Mouse (Mus musculus): ENCODE measurements around the gene Rassf1.

Gene Rassf1

GRCm38 (mm10) chr9:107579023-107579900 is 27.9 kb downstream of the Rassf1 start:
- no peak for DNase-seq (ENCODE audit: low read depth in 2 of 2, low spot score in 2 of 2)

- DNase-seq (ENCODE audit: low read depth in 2 of 2, low spot score in 2 of 2): peak; percentile 80 to 82
Measured at GRCm38 (mm10) chr9:107580501-107581317, 29.4 kb downstream of the Rassf1 start, which contains the start of gene Hyal3. Gene Hyal3, plus strand, starts transcription at chr9:107580818.

DNA sequence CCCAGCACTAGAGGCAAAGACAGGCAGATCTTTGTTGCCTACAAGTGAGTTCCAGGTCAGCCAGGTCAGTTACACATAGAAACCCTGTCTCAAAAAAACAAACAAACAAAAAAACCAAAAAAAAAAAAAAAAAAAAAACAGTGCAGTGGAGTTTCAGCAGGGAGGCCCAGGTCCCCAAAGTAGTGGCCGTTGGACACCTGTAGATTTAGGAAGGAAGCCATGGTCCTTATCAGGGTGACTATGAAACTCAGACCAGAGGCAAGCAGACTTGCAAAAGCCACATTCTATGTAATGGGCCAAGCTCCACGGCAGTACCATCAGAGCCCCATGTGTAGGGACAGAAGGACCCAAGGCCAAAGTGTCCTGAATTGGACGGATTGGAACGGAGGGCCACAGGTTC is 30.2 kb downstream of the Rassf1 start:
- DNase-seq (ENCODE audit: low read depth in 2 of 2, low spot score in 2 of 2): no peak

- DNase-seq (ENCODE audit: low read depth in 2 of 2, low spot score in 2 of 2): no peak
Measured at GRCm38 (mm10) chr9:107582509-107583062, 31.2 kb downstream of the Rassf1 start.

DNA sequence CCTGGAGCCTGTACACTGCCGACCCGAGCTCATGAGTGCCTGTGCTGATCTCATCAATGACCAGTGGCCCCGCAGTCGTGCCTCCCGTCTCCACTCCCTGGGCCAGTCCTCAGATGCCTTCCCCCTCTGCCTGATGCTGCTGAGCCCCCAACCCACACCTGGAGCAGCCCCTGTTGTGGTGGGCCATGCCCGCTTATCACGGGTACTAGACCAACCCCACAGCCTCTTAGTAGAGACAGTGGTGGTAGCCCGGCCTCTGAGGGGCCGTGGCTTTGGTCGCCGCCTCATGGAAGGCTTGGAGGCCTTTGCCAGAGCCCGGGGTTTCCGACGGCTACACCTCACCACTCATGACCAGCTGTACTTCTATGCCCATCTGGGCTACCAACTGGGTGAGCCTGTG is 31.8 kb downstream of the Rassf1 start:
- DNase-seq (ENCODE audit: low read depth in 2 of 2, low spot score in 2 of 2): no peak

GRCm38 (mm10) chr9:107586504-107586903 is 35.1 kb downstream of the Rassf1 start:
- no peak for DNase-seq (ENCODE audit: low read depth in 2 of 2, low spot score in 2 of 2)

DNA sequence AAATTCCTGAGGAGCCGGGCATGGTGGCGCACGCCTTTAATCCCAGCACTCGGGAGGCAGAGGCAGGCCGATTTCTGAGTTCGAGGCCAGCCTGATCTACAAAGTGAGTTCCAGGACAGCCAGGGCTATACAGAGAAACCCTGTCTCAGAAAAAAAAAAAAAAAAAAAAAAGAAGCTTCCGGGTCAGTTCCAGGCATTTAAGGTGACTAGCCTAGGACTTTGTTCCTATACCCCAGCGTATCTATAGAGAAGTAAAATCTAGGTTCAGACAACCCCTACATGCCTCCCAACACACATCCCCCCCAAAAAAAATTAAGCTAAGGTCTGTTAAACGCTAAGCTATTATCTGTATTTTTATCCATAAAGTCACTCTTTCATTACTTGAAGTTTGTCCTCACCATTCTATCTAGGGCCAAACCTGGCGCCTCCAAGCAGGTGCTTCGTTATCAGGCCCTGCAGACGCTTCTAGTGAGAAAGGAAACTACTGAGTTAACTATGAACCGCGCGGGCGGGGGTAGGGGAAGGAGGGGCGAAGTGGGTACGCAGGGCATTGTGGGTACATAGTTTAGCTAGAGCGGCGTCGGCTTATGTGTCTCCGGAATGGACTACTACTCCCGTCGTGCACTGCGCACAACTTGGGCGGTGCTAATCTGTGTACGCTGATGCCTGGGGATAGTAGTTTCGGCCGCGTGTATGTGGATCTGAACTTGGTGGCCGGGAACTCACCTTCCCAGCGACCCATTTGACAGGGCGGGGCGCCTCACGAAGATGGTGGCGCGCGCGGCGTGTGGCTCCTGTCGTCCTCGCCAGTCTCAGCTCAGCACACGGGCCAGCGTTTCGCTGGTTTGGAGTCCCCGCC is 35.8 kb downstream of the Rassf1 start, which contains the start of gene Ifrd2:
Gene Ifrd2, plus strand, starts transcription at position 669 of the 859 bp plus-strand sequence.
- peak; percentile 95 to 97 for DNase-seq (ENCODE audit: low read depth in 2 of 2, low spot score in 2 of 2)

DNA sequence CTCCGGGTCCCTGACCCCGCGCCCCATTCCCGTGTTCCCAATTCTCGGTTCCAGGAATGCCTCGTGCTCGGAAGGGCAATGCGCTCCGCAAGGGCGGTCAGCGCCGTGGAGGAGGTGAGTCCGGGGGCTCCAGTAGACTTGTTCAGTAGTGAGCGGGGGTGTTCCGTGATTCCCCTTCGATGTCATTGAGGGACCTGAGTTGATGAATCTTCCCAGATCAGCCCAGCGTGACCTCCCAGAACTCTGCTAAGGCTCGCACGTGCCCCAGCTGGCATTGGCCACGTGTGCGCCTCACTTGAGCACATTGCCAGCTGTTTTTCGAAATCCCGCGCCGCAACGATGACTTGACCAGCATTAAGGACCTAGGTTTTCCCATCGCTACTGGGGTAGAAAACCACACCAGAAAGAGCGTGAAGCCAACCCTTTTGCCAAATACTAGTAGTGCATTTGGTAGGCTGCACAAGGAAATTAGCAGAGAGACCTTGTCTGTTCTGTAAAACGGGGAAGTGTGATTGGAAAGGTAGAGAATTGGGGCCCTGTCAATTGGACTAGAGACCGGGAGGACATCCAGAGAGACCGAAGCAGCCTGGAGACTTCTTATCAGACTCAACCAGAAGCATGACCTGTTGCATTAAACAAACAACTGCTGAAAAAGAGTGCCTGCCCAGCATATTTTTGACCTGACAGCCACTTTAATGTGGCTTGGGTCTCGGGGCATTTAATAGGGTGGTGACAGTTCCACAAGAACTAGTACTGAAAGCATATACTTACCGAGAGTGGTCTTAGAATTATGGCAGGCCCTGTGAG is 36.7 kb downstream of the Rassf1 start:
- DNase-seq (ENCODE audit: low read depth in 2 of 2, low spot score in 2 of 2): no peak

GRCm38 (mm10) chr9:107590058-107590772 is 38.9 kb downstream of the Rassf1 start:
- DNase-seq (ENCODE audit: low read depth in 2 of 2, low spot score in 2 of 2): no peak

GRCm38 (mm10) chr9:107590773-107591060 is 39.4 kb downstream of the Rassf1 start:
- DNase-seq (ENCODE audit: low read depth in 2 of 2, low spot score in 2 of 2): no peak

- no peak for DNase-seq (ENCODE audit: low read depth in 2 of 2, low spot score in 2 of 2)
Measured at GRCm38 (mm10) chr9:107593101-107593976, 42.0 kb downstream of the Rassf1 start.

- DNase-seq (ENCODE audit: low read depth in 2 of 2, low spot score in 2 of 2): no peak
Measured at GRCm38 (mm10) chr9:107594281-107595062, 43.1 kb downstream of the Rassf1 start.

GRCm38 (mm10) chr9:107596619-107597569 is 45.5 kb downstream of the Rassf1 start:
- no peak for DNase-seq (ENCODE audit: low read depth in 2 of 2, low spot score in 2 of 2)

DNA sequence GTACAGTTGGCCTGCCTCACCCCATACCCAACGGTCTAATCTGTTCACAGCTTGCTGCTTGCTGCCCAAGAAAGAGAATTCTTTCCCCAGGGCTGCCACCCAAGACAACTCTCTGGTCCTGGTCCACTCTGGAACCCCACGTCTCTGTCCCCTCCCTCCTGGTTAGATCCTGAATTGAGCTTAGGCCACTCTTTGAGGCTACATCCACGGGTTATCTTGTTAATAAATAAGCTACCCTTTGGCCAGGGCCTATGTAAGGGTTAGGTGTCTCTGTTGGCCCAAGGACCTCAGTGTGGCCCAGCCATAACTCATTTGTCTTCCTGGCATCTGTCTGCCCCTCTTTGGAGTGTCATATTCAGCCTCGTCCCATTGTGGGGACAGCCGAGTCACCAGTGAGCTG is 47.0 kb downstream of the Rassf1 start:
- DNase-seq (ENCODE audit: low read depth in 2 of 2, low spot score in 2 of 2): no peak

- DNase-seq (ENCODE audit: low read depth in 2 of 2, low spot score in 2 of 2): no peak
Measured at GRCm38 (mm10) chr9:107599433-107599832, 48.1 kb downstream of the Rassf1 start.

GRCm38 (mm10) chr9:107599842-107600241 is 48.5 kb downstream of the Rassf1 start:
- DNase-seq (ENCODE audit: low read depth in 2 of 2, low spot score in 2 of 2): no peak

GRCm38 (mm10) chr9:107600745-107601144 is 49.4 kb downstream of the Rassf1 start:
- DNase-seq (ENCODE audit: low read depth in 2 of 2, low spot score in 2 of 2): no peak
